Mouse (Mus musculus) kidney, adult 2 months (tissue): Measurements from ENCODE around the gene Dstn.

Experiments used
- CTCF ChIP-seq: fragments of 200-500 bp; conservative IDR thresholded peaks from 2 replicates; pipeline ENCODE4 v1.5.1; 2011; ENCODE audit warnings: low read depth, mild to moderate bottlenecking, control low read depth, low read length, moderate library complexity, mixed read lengths; ENCODE audit not compliant: insufficient read depth, insufficient read length
- POLR2A ChIP-seq: fragments of 200-500 bp; IDR thresholded peaks from one replicate; pipeline ENCODE4 v1.6.1; 2011; ENCODE audit warnings: low read depth, low read length, control low read depth

GRCm38 (mm10) chr2:143917622-143918021, 2.5 kb downstream of the Dstn start:
- no peak for TF ChIP-seq CTCF
- TF ChIP-seq POLR2A = no peak
